Mouse (Mus musculus) 3T3-L1 (cell line): Measurements from ENCODE around the gene Npdc1.
"Not testable (repeated sequence)": the region's sequence is repeated elsewhere in the genome, so short reads cannot be mapped to it uniquely, and the experiment has no call there.

Experiments
- DNase-seq: peaks from one replicate; pipeline ENCODE4 v3.0.0-alpha.2; 2015; ENCODE audit warnings: low read depth, low spot score

Npdc1 gene

DNA sequence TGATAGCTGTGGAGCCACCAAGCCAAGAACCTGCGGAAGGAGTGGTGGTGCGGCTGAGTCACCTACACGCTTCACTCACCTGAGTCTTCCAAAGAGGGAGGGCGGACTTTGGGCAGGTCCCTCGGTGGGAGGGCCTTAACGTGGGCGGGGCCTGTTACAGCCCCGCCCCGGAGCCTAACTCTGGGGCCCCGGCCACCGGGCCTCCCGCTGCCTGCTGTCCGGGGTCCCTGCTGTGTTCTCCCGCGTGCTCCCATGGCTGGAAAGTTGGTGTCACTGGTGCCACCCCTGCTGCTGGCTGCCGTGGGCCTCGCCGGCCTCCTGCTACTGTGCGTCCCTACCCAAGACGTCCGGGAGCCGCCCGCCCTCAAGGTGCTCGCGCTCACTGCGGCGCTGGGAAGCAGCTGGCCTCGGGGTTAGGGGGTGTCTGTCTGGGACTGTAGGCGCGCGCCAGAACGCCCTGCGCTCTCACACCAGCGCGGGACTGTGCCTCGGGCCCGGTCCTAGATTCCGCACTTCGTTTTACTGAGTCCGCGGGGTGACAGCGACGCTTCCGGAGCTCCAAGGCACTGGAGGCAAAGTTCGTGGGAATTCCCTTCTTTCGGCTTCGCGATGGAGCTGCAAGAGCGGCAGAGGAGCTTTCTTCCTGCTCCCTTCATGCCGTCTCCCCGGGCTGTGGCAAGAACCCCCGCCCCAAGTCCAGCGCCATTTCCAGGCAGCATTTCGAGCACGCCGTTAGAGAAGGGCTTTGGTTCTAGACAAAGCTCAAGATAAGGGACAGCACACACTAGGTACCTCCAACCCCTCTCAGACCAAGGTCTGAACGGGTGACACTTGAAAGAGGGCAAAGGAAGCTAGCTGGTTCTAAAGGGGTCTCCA lies 3.2 kb upstream of the Npdc1 start, which contains the start of gene Entpd2:
Gene Entpd2, plus strand, starts transcription at position 154 of the 876 bp plus-strand sequence.
- no peak for DNase-seq

DNA sequence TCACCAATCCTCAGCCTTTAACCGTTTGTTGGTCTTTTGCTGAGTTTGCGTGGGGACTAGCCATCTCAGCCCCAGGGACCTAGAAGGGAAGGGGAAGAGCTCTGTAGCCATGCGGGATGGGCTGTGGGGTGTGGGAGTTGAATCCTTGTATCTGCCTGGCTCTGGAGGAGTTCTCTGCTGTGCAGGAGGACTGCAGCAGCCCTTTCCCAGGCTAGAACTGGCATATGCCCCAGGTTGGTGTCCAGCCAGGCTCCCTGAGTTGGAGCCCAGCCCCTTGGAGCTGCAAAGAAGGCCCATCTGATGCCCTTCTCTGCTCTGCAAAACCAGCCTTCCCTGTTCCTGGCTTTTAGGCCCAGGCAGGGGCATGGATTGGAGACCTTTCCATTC lies 2.6 kb upstream of the Npdc1 start:
- DNase-seq: peak; percentile 15

- DNase-seq: peak; percentile 29
Observed at GRCm38 (mm10) chr2:25397010-25397409, 2.1 kb upstream of the Npdc1 start.

GRCm38 (mm10) chr2:25398065-25398464 lies 1.1 kb upstream of the Npdc1 start:
- no peak for DNase-seq

- no peak for DNase-seq
Observed at GRCm38 (mm10) chr2:25400291-25400690, 1.1 kb downstream of the Npdc1 start.

GRCm38 (mm10) chr2:25400764-25401163 lies 1.6 kb downstream of the Npdc1 start:
- peak; percentile 57 for DNase-seq

- peak; percentile 95 for DNase-seq
Observed at GRCm38 (mm10) chr2:25402377-25402971, 3.3 kb downstream of the Npdc1 start.

GRCm38 (mm10) chr2:25402972-25403601 lies 3.9 kb downstream of the Npdc1 start:
- peak; percentile 74 for DNase-seq

- no peak for DNase-seq
Observed at GRCm38 (mm10) chr2:25403994-25404393, 4.8 kb downstream of the Npdc1 start.

DNA sequence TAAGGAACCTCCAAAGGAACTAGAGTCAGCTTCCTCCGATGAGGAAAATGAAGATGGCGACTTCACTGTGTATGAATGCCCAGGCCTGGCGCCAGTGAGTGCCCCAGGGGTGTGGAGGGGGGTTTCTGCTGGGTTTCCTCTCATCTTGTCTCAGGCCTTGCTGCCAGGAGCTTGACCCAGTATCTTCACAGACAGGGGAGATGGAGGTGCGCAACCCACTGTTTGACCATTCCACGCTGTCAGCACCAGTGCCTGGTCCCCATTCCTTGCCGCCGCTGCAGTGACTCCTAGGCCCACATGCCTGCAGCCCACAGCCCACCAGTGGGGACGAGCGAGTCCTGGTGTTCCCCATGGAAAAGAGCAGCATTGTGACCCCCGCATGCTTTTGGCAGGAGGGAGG lies 9.8 kb downstream of the Npdc1 start:
- no peak for DNase-seq

DNA sequence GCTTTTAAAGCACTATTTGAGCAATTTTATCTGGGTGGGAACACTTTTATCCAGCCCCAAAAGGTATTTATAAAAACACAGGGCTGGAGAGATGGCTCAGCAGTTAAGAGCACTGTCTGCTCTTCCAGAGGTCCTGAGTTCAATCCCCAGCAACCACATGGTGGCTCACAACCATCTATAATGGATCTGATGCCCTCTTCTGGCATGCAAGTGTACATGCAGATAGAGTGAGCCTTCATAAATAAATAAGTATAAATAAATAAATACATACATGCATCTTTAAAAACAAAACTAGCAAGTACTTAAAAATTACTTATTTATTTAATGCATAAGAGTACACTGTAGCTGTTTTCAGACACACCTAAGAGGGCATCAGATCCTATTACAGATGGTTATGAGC lies 14.3 kb downstream of the Npdc1 start:
- not testable (repeated sequence) for DNase-seq

DNA sequence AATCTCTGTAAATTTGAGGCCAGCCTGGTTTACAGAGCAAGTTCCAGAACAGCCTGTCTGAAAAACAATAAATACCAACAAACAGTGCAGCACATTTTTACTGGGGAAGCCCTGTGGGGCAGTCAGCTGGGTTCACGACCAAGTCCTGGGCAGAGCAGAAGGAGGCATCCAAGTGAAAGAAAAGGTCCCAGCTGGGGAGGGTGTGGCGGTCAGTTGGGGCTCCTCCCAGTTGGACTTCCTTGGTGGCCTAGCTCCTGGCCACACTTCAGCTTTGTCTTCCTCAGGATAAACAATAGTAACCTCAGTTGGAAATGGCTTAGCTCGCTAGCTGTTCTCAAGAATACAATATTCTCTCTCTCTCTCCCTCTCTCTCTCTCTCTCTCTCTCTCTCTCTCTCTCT lies 18.3 kb downstream of the Npdc1 start:
- DNase-seq: peak; percentile 35

GRCm38 (mm10) chr2:25421896-25422295 lies 22.7 kb downstream of the Npdc1 start:
- peak; percentile 72 for DNase-seq

GRCm38 (mm10) chr2:25422587-25423410 lies 23.6 kb downstream of the Npdc1 start, which contains the start of gene Fut7:
TSS of gene Fut7 (plus strand) at chr2:25423267.
- DNase-seq: no peak

- DNase-seq: no peak
Observed at GRCm38 (mm10) chr2:25423626-25424025, 24.5 kb downstream of the Npdc1 start.

DNA sequence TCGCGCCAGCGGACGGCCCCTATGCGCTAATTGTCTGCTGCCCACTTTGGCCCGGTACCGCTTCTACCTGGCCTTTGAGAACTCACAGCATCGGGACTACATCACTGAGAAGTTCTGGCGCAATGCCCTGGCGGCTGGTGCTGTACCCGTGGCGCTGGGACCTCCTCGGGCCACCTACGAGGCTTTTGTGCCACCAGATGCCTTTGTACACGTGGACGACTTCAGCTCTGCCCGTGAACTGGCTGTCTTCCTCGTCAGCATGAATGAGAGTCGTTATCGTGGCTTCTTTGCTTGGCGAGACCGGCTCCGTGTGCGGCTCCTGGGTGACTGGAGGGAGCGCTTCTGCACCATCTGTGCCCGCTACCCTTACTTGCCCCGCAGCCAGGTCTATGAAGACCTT lies 26.3 kb downstream of the Npdc1 start:
- no peak for DNase-seq

GRCm38 (mm10) chr2:25426721-25427191 lies 27.6 kb downstream of the Npdc1 start:
- peak; percentile 87 for DNase-seq

- no peak for DNase-seq
Observed at GRCm38 (mm10) chr2:25427256-25427655, 28.1 kb downstream of the Npdc1 start.

DNA sequence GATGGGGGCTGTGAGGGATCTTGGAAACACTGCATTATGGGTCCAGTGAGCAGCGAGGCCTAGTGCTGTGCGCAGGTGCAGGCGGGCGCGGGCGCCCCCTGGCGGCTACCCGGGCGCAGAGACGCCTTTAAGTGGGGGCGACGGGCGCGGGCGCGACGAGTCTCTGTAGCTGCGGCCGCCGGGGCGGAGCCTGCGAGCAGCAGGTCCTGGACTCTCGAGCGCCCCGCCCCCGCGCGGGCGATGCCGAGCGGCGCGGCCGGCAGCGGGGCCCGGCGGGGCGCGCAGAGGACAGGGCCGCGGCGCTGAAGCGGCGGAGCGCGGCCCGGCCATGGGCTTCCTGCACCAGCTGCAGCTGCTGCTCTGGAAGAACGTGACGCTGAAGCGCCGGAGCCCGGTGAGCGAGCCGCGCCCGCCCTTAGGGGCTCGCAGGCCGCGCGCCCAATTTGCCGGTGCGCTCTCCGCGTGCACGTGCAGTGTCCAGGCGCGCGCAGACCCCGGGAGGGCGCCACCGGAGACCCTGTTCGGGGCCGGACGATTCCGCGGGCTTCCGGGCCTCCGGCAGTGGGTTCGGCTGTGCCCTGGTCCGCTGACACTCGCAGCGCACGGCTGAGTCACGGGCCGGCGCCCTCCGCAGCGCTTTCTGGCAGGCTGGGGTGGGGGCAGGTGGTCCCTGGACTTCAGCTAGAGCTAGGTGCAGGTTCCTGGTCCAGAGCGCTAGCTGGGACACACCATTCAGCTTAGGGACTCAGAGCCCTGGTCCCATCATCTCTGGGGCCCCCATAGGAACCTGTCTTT lies 29.5 kb downstream of the Npdc1 start, which contains the start of gene Abca2:
Gene Abca2, plus strand, starts transcription at position 262 of the 795 bp plus-strand sequence.
- DNase-seq: peak; percentile 85

DNA sequence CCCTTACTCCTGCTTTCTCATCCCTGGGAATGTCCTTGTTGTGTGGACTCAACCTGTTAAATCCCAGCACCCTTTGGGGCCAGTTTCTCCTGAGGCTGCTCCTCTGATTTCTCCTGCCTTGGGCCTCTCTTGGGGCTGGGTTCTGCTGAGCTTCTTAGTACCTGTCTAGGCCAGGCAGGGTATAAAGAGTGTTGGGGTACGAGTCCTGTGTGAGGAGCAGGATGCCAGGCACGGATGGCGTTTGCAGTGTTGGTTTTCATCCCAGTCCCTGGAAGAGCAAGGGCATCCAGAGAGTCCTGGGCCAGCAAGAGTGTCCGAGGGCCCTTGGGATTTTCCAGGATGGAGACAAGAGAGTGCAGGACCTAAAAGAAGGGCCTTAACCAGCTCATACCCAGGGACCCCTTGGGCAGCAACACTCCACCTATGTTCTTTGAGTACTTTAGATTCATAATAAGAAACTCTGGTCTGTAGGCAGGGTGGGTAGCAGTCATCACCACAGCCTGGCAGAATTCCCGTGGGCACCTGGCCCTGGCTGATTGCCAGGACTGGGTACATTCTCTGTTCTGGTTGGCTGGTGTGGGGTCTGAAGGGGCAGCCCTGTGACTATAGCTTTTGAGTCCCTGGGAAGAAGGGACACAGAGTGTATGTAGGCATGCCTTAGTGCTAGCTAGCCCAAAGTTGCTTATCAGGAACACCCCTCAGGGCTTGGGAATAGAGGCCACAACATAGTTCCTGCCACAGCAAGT lies 30.5 kb downstream of the Npdc1 start:
- no peak for DNase-seq
